Mouse (Mus musculus): ENCODE data around the gene Scn11a. TPM values are rescaled to one million over a fixed set of nuclear protein-coding genes. Genes with fewer than 3 reads are reported as not detected.

Scn11a gene
- total RNA-seq, 2 experiments from 2014 or later, result 0.12 TPM

DNA sequence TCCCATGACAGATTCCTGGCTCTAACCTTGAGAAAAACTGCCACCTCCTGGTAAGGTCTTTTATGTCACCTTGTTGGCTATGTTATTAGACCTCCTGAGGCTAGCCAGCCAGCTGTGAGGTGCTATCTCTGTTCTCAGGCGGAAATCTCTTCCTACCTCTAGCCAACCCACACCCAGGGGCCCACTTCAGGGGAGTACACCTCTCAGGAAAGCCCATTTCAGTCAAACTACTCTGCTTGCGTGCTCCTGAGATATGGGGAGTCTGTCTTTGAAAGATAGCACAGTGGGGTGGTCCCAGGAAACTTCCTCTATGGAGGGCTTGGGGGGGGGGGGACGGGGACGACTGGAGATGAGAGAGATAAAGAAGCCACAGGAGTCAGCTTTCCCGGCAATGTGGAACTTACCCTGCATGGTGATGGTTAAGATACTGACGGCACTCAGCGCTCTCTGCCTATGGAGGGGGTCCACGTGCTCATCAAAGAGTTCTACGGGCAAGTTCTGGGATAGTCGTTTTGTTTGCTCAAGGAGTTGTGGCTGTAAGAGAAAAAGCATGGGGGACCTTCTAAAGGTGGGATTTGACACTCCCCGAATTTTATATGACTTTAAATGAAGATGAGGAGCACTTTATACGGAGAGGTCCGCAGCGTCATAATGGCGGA, 29.9 kb downstream of the Scn11a start:
- DNase-seq, result no peak

DNA sequence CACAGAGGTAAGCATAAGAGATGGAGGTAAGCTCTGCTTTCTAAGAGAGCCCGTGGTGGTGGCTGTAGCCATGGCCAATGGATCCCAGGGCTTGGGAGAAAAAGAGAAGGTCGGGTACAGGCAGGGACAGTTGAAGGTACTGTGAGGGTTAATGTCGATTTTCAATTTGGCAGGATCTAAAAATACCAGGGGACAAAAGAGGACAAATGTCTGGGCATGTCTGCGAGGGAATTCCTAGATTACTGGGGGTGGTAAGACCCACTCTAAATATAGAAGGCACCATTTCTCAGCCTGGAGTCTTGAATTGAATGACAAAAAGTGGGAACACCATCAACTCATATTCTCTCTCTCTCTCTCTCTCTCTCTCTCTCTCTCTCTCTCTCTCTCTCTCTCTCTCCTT, 30.8 kb downstream of the Scn11a start:
- DNase-seq, result no peak

DNA sequence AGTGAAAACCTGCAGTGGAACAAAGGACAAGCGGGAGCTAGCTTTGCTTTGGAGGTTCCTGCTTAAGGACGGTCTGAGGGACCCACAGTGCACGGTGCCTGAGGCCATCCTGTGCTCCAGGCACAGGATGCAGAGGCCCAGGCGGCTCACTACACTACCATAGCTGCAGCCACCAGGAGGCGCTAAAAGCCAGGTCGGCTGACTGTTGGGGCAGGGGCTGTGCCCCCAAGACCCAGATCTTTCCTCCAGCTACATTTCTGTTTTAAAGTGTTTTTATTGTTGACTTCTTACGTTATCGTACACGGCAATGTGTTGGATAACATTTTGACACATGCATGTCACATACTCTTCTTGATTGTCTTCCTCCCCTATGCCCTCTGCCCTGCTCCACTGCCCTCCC, 32.8 kb downstream of the Scn11a start:
- DNase-seq, result peak; percentile 13

DNA sequence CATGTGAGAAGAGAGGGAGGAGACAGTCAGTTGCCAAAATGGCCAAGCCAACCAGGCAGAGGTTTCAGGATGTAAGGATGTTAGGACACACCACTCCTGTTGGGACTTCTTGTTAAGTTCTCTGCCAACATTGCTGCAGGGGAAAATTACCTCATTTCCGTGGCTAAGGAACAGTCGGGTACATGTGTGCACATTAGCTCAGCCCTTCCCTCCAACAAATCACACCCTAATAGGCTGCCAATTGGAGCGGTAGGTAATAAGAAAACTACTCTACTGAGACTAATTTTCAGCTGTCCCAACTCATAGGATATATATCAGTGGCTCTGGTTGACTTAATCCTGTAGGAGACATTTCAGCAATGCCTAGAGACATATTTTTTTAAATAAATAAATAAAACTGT, 44.4 kb downstream of the Scn11a start:
- no peak for DNase-seq

DNA sequence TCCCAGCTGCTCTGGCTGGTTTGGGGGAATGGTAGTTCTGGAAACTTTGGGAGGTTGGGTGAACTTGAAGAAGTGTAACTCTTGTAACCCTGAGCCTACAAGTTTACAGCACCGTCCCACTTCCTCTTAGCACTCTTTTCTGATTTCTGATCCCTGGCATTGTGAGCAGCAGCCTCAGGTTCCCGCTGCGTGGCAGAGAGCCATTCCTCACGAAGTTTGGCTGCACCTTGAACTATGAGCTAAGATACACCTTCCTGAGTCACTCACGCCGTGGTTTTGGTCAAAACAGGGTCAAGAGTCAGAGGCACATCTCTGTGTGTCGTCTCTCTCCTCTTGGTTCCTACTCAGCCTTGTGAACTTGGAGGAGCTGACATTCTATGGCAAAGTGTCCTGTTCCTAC, 48.6 kb downstream of the Scn11a start:
- DNase-seq, result no peak

DNA sequence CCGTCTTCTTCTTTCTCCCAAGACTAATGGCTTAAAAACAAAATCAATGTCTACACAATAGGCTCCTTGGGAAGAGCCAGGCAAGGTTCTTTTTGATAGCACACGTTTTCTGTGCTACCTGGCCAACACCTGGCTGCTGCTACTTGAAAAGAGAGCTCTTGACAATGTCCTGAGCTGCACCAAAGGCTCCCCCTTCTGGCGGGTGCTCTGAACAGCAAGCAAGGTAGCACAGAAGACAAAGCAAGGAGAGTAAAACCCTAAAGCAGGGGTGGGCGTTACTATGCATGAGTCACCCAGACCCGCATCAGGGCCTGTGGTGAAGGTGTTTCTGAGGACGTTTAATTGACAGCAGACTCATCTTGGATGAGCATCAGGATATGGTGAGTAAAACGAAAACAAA, 56.7 kb downstream of the Scn11a start:
- peak; percentile 34 for DNase-seq

DNA sequence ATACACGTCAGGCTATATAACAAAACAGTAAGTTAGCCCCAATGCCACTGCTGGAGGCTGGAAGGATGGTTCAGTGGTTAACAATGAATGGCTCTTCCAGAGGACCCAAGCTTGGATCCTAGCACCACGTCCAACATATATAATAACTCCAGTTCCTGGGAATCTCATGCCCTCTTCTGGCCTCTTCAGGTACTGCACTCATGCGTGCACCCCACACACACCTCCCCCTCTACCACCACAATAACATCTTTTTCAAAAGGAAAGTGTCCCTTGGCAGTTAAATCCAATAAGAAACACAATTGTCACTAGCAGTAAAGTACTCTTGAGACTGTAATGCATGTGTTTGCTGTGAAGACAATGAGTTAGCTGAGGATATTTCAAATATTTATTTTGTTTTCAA, 65.0 kb downstream of the Scn11a start:
- no peak for DNase-seq

DNA sequence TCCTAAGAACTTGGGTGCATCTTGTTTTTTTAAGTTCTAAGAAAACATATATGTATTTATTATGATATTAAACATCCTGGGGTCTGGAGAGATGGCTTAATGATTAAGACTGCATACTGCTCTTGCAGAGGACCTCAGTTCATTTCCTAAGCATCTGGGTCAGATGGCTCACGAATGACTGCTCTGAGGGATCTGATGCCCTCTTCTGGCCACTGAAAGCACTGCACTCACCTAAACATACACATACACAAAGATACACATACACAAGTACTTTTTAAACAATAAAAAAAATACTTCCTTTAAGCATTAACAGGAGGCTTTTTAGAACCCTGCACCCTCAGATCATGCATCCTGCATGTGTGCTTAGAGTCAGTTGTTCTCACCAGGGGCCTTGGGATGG, 65.8 kb downstream of the Scn11a start:
- no peak for DNase-seq

DNA sequence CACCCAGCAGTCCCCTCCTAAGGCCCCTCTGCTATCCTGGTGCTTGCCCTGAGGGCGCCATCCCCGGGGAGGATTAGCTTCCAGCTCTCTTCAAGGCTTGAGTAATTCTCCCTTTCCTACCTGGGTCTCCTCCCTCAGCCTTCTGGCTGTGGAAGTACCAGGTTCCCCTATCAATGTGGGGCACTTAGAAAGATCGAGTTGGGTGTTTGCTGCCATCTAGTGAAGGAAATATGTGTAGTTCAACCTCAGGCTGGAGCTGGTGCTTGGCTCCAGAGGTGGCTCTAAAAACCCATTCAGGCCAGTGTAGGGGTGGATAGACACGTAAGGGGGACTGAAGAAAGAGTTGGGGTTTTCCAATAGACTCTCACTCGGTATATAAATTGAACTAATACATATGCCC, 73.7 kb downstream of the Scn11a start:
- DNase-seq, result peak; percentile 11

DNA sequence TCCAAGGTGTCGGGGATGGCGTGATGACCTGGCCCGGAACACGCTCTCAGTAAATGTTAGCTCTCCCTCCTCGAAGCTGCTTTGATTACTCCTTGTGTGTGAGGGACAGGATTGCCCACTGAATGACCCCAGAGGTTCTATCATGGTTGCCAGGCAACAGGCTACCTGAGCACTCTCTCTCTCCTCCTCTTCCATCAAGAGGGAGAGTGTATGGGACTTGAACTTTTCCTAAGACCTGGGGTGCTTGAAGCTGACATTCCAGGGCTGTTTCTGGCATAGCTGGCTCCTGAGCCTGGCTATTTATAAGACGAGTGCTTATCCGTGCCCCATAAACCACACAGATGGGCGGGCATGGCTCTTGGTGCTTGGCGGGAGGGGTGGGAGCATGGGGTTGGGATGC, 76.1 kb downstream of the Scn11a start:
- DNase-seq, result no peak

DNA sequence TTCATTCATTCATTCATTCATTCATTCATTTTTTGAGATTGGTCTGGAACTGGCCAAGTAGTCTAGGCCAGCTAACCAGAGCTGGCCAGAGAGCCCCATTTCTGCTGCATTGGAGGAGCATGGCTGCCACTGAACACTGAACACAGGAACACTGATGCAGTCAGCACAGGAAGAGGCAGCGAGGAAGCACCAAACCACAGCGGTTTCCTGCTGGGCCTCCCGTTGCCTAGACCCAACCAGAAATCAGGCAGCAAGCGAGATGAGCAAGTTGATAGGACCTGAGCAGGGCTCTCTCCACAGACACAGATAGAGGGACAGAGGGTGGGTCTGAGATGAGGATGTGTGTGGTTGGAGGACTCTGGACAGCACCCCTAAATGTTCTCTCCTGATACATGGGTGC, 81.4 kb downstream of the Scn11a start:
- no peak for DNase-seq

DNA sequence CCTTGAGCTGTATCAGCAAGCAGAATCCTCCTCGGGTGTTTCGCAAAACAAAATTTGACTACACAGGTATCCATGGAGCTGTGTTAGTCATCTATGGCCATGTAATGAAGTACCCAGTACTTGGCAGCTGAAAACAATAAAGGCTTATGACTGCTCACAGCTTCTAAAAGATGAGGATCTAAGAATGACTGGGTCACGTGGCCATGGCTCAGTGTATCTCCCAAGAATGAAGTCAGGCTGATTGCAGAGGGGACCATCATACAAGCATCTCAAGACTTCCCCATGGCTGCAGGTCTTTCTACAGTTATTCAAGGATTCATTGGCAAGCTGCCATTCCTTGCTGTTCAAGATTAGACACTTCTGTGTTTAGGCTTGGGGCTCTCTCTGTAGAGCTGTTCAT, 81.9 kb downstream of the Scn11a start:
- DNase-seq, result no peak

DNA sequence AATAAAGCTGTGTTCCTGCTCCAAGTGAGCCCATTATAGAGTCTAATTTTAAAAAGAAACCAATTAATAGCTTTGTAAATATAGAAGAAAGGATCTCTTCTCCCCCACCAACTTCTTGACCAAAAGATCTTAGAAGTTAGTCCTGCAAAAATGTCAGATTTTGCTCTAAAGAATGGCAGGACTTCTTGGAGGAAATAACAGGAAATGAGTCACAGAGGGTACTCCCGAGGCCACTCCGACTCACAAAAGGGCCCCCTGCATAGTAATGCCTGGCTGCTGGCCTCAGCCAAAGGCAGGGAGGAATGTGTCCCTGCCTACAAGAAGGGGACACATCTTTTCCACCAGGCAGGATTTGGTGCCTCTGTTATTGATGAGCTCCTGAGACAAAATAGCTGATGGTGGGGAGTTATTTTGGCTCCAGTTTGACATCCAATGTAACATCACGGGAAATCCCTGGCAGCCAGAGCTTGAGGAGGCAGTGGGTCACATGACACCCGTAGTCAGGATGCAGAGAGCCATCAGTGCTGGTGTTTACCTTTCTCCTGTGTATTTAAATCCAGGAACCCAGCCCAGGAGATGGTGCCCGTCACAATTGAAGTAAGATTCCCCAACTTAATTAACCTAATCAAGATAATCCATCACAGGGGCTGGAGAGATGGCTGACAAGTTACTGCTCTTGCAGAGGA, 84.0 kb downstream of the Scn11a start:
- no peak for DNase-seq

DNA sequence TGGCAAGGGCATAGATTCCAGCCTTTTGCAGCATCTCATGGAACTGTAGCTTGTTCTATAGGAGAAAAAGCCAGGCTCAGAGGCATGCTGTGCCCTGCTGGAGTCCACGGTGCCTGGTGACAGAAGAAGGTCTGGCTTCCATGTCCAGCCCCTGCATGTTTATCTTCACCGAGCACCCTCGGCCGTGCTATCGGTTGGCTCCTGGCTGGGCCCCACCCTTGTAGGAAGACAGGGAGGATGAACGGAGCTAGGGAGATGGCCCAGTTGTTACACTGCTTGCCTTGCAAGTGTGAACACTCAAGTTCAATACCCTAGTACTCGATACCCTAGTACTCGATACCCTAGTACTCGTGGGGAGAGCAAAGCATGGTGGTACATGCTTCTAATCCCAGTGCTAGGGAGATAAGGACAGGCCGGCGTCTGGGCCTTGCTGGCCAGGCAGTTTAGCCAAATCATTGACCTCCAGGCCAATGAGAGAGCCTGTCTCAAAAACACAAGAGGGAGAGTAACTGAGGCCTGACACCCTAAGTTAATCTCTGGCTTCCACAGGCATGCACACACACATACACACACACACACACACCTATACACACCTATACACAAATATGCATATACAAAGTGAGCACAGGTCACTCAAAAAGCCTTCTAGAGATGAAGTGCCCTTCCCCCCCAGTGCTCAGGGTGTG, 96.7 kb downstream of the Scn11a start:
- no peak for DNase-seq

DNA sequence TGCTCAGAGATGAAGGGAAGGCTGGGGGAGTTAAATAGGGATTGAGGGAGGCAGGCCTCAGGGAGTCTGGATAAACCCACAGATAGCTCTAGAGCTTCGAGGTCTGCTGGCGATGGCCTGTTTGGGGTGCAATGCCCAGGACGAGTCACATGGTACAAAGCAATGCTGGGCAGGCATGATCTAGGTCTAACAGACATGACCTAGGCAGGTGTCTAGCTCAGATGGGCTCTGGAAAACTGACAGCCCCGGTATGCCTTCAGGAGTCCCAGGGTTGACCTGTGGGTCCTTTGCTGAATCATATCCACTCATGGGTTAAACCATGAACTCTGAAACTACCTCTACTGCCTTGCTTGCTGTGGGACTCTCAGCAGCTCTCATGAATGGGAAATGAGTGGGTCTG, 98.3 kb downstream of the Scn11a start:
- no peak for DNase-seq

DNA sequence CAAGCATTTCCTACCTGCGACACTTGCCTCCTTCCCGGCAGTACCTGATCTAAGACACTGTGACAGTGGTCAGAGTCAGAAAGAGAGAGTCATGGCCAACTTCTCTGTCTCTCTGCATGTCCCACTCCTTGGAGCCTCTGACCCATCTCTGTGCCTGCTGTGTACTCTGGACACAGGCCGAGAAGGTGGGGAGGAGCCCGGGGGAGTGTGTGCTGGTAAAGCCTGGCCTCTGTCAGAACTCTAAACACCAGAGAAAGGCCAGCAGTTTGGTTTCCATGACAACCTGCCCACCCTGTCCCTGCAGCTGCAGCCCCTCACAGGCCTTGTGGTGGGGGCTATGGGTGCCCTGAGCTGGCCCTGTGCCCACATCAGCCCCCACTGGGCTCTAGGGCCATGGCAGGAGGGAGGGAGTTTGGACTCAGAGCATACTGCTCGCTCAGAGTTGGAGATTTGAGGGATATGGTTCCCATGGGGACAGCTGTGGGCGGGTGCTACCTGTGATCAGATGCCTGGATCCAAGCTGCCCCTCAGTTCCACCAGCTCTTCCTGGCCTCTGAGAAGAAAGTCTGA, 99.9 kb downstream of the Scn11a start:
- DNase-seq, result no peak

DNA sequence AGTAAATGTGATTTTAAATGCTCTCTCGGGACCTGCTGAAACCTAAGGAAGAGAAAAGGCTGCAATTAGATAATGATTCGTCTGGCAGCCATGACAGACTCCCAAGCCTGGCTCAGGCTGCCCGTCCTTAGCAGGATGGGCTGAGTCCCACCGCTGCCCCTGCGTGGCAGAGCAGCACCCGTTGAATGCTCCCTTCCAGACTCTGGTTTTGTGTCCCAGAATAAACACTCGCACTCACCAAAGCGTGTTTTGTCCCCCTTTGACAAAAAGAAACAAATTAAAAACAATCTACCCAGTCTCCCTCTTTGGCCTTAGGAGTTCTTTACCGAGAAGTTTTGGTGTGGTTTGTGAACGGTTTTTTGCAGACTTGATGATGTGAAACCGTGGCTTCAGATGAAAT, 106.0 kb downstream of the Scn11a start, which contains the start of gene Scn10a:
Scn10a (minus strand) TSS at position 101 of the 400 bp plus-strand sequence.
- no peak for DNase-seq

DNA sequence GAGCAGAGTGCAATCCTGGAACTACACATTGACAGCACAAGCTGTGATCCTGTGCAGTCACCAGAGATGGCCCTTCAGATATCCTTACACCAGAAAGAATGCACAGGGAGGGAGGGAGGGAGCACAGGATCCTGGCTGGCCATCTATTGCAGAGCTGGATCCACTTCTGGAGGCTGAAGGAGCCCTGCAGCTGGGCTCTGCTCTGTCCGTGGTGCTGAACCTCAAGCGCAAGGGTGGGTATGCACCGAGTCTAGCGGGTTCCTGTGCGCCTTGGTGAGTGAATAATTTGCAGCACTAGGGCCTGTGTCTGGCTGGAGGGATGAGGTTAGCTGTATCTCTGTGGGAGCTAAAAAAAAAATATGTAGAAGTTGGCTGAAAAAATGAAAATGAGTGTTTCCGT, 118.6 kb downstream of the Scn11a start:
- DNase-seq, result peak; percentile 89

Other genes with a start within 250 kb of the Scn11a start
- gene Scn5a, start 246.4 kb downstream of the Scn11a start, total RNA-seq (2021), result under 1 TPM; 0.39 to 0.45 TPM
- gene Scn10a, start 106.1 kb downstream of the Scn11a start, total RNA-seq (2021), result not detected
- gene Wdr48, start 69.4 kb upstream of the Scn11a start, total RNA-seq (2021), result 10 to 100 TPM; 35.6 to 48.6 TPM
- 10 to 100 TPM; 18.9 to 25.7 TPM for gene Gorasp1, start 112.1 kb upstream of the Scn11a start, total RNA-seq (2021)
- under 1 TPM; 0.21 to 0.33 TPM for gene Ttc21a, start 112.2 kb upstream of the Scn11a start, total RNA-seq (2021)
- gene Csrnp1, start 159.2 kb upstream of the Scn11a start, total RNA-seq (2021), result 10 to 100 TPM; 11.9 to 24.0 TPM
- 1 to 10 TPM; 3.1 to 7.4 TPM for gene Xirp1, start 198.1 kb upstream of the Scn11a start, total RNA-seq (2021)
- 1 to 10 TPM; 2.4 to 3.8 TPM for gene Cx3cr1, start 244.4 kb upstream of the Scn11a start, total RNA-seq (2021)

All from adrenal gland, postnatal 10 days (tissue).